Mouse (Mus musculus): Measurements from ENCODE around the gene Celf5. TPM values are rescaled to one million over a fixed set of nuclear protein-coding genes. Genes with fewer than 3 reads are reported as not detected.

Gene Celf5
- polyA plus RNA-seq, 1 experiment from 2014 or later: 46.6 TPM

- H3K4me3 ChIP-seq (replicated peaks; ENCODE audit: low read length): no peak overlapping the region
- H3K4me1 ChIP-seq (replicated peaks; ENCODE audit: control insufficient read depth, insufficient read depth, low read length): peaks cover 27% of the 10 kb centered on the region
- no peak for DNase-seq (ENCODE audit: low spot score)
- no peak overlapping the region for H3K9ac ChIP-seq
- no peak overlapping the region for H3K27ac ChIP-seq
- ATAC-seq (ENCODE audit: low FRiP score): no peak
- H3K4me2 ChIP-seq (replicated peaks): peak overlapping the region; percentile 44
- H3K36me3 ChIP-seq (replicated peaks; ENCODE audit: control insufficient read depth, insufficient read depth): no peaks in the 10 kb centered on the region
- 0 out of 2 replicates have a peak, but pooled peaks cover 3% of the 10 kb centered on the region for H3K27me3 ChIP-seq (ENCODE audit: control insufficient read depth, insufficient read depth, low read length)
- H3K9me3 ChIP-seq (ENCODE audit: control insufficient read depth, low read length): no peaks in the 10 kb centered on the region
- 74% methylated on average over 26 of the region's 26 CpGs for whole genome bisulfite sequencing
Measured at GRCm38 (mm10) chr10:81433541-81434289, 48.8 kb downstream of the Celf5 start.

GRCm38 (mm10) chr10:81432868-81433262 lies 49.6 kb downstream of the Celf5 start:
- peak overlapping the region; percentile 44 for H3K4me2 ChIP-seq (replicated peaks)
- no peak overlapping the region for H3K27ac ChIP-seq
- ATAC-seq (ENCODE audit: low FRiP score) (peak; percentile 89), DNase-seq (ENCODE audit: low spot score) (peak; percentile 95)
- H3K27me3 ChIP-seq (ENCODE audit: control insufficient read depth, insufficient read depth, low read length): peaks cover 11% of the 10 kb centered on the region
- peak overlapping the region; percentile 15 for H3K4me3 ChIP-seq (replicated peaks; ENCODE audit: low read length)
- H3K9ac ChIP-seq: no peak overlapping the region
- H3K36me3 ChIP-seq (replicated peaks; ENCODE audit: control insufficient read depth, insufficient read depth): no peaks in the 10 kb centered on the region
- WGBS: 2% methylated on average over 17 of the region's 17 CpGs
- no peaks in the 10 kb centered on the region for H3K9me3 ChIP-seq (ENCODE audit: control insufficient read depth, low read length)
- peaks cover 27% of the 10 kb centered on the region for H3K4me1 ChIP-seq (replicated peaks; ENCODE audit: control insufficient read depth, insufficient read depth, low read length)

GRCm38 (mm10) chr10:81432169-81432867 lies 50.2 kb downstream of the Celf5 start:
- ATAC-seq (ENCODE audit: low FRiP score) (no peak; the same call in 1 of the 2 replicates), DNase-seq (ENCODE audit: low spot score) (no peak)
- WGBS: 62% methylated on average over 21 of the region's 21 CpGs
- no peaks in the 10 kb centered on the region for H3K36me3 ChIP-seq (replicated peaks; ENCODE audit: control insufficient read depth, insufficient read depth)
- peak overlapping the region; percentile 10 for H3K4me3 ChIP-seq (replicated peaks; ENCODE audit: low read length)
- no peaks in the 10 kb centered on the region for H3K9me3 ChIP-seq (ENCODE audit: control insufficient read depth, low read length)
- no peak overlapping the region for H3K27ac ChIP-seq
- H3K27me3 ChIP-seq (ENCODE audit: control insufficient read depth, insufficient read depth, low read length): peaks cover 17% of the 10 kb centered on the region
- peaks cover 28% of the 10 kb centered on the region for H3K4me1 ChIP-seq (replicated peaks; ENCODE audit: control insufficient read depth, insufficient read depth, low read length)
- H3K4me2 ChIP-seq (replicated peaks): peak overlapping the region; percentile 44
- H3K9ac ChIP-seq: no peak overlapping the region

GRCm38 (mm10) chr10:81431526-81432168 lies 50.9 kb downstream of the Celf5 start:
- WGBS: 17% methylated on average over 15 of the region's 15 CpGs
- Histone ChIP-seq H3K4me1 (replicated peaks; ENCODE audit: control insufficient read depth, insufficient read depth, low read length) (peaks cover 35% of the 10 kb centered on the region), H3K4me2 (replicated peaks) (peak overlapping the region; percentile 88), H3K36me3 (replicated peaks; ENCODE audit: control insufficient read depth, insufficient read depth) (no peaks in the 10 kb centered on the region), H3K27me3 (ENCODE audit: control insufficient read depth, insufficient read depth, low read length) (peaks cover 23% of the 10 kb centered on the region), H3K4me3 (replicated peaks; ENCODE audit: low read length) (peak overlapping the region; percentile 80), H3K27ac (peak overlapping the region; percentile 97; the same call in 1 of the 2 replicates), H3K9ac (peak overlapping the region; percentile 87), H3K9me3 (ENCODE audit: control insufficient read depth, low read length) (no peaks in the 10 kb centered on the region)
- ATAC-seq (ENCODE audit: low FRiP score): no peak
- DNase-seq (ENCODE audit: low spot score): peak; percentile 43

- ATAC-seq (ENCODE audit: low FRiP score) (peak; percentile 11; the same call in 1 of the 2 replicates), DNase-seq (ENCODE audit: low spot score) (peak; percentile 66)
- Histone ChIP-seq H3K4me3 (replicated peaks; ENCODE audit: low read length) (peak overlapping the region; percentile 80), H3K4me2 (replicated peaks) (peak overlapping the region; percentile 88), H3K9me3 (ENCODE audit: control insufficient read depth, low read length) (no peaks in the 10 kb centered on the region), H3K27me3 (ENCODE audit: control insufficient read depth, insufficient read depth, low read length) (peaks cover 25% of the 10 kb centered on the region), H3K27ac (peak overlapping the region; percentile 97), H3K9ac (peak overlapping the region; percentile 87), H3K36me3 (replicated peaks; ENCODE audit: control insufficient read depth, insufficient read depth) (no peaks in the 10 kb centered on the region), H3K4me1 (replicated peaks; ENCODE audit: control insufficient read depth, insufficient read depth, low read length) (peaks cover 41% of the 10 kb centered on the region)
- WGBS: 2% methylated on average over 53 of the region's 70 CpGs
Measured at GRCm38 (mm10) chr10:81430831-81431525, 51.5 kb downstream of the Celf5 start.

- H3K4me1 ChIP-seq (replicated peaks; ENCODE audit: control insufficient read depth, insufficient read depth, low read length): peaks cover 41% of the 10 kb centered on the region
- H3K4me2 ChIP-seq (replicated peaks): peak overlapping the region; percentile 88
- under 1% methylated on average over 33 of the region's 89 CpGs for WGBS
Measured at GRCm38 (mm10) chr10:81430141-81430830, 52.2 kb downstream of the Celf5 start.

GRCm38 (mm10) chr10:81429605-81430061 lies 52.9 kb downstream of the Celf5 start:
- no peaks in the 10 kb centered on the region for H3K9me3 ChIP-seq (ENCODE audit: control insufficient read depth, low read length)
- peaks cover 36% of the 10 kb centered on the region for H3K27me3 ChIP-seq (ENCODE audit: control insufficient read depth, insufficient read depth, low read length)
- ATAC-seq (ENCODE audit: low FRiP score) (peak; percentile 1; the same call in 1 of the 2 replicates), DNase-seq (ENCODE audit: low spot score) (peak; percentile 49)
- peaks cover 41% of the 10 kb centered on the region for H3K4me1 ChIP-seq (replicated peaks; ENCODE audit: control insufficient read depth, insufficient read depth, low read length)
- peak overlapping the region; percentile 80 for H3K4me3 ChIP-seq (replicated peaks; ENCODE audit: low read length)
- H3K36me3 ChIP-seq (replicated peaks; ENCODE audit: control insufficient read depth, insufficient read depth): no peaks in the 10 kb centered on the region
- H3K27ac ChIP-seq: peak overlapping the region; percentile 97
- peak overlapping the region; percentile 88 for H3K4me2 ChIP-seq (replicated peaks)
- WGBS: 0% methylated on average over 19 of the region's 20 CpGs
- H3K9ac ChIP-seq: peak overlapping the region; percentile 87

More at GRCm38 (mm10) chr10:81430141-81430830, 52.2 kb downstream of the Celf5 start:
- ATAC-seq (ENCODE audit: low FRiP score) (peak; percentile 13; the same call in 1 of the 2 replicates), DNase-seq (ENCODE audit: low spot score) (peak; percentile 85)
- no peaks in the 10 kb centered on the region for H3K9me3 ChIP-seq (ENCODE audit: control insufficient read depth, low read length)
- H3K9ac ChIP-seq: peak overlapping the region; percentile 87
- peak overlapping the region; percentile 97 for H3K27ac ChIP-seq
- H3K4me3 ChIP-seq (replicated peaks; ENCODE audit: low read length): peak overlapping the region; percentile 80
- peaks cover 32% of the 10 kb centered on the region for H3K27me3 ChIP-seq (ENCODE audit: control insufficient read depth, insufficient read depth, low read length)
- H3K36me3 ChIP-seq (replicated peaks; ENCODE audit: control insufficient read depth, insufficient read depth): no peaks in the 10 kb centered on the region

GRCm38 (mm10) chr10:81429092-81429491 lies 53.4 kb downstream of the Celf5 start:
- Histone ChIP-seq H3K4me1 (replicated peaks; ENCODE audit: control insufficient read depth, insufficient read depth, low read length) (peaks cover 41% of the 10 kb centered on the region), H3K9me3 (ENCODE audit: control insufficient read depth, low read length) (no peaks in the 10 kb centered on the region), H3K9ac (no peak overlapping the region), H3K27ac (no peak overlapping the region), H3K4me3 (replicated peaks; ENCODE audit: low read length) (peak overlapping the region; percentile 80), H3K36me3 (replicated peaks; ENCODE audit: control insufficient read depth, insufficient read depth) (no peaks in the 10 kb centered on the region), H3K4me2 (replicated peaks) (peak overlapping the region; percentile 88), H3K27me3 (ENCODE audit: control insufficient read depth, insufficient read depth, low read length) (peaks cover 40% of the 10 kb centered on the region)
- ATAC-seq (ENCODE audit: low FRiP score) (no peak), DNase-seq (ENCODE audit: low spot score) (no peak)
- 16% methylated on average over 2 of the region's 2 CpGs for WGBS
